In genomic region chr13:37845156-37845555, GRCm38 (mm10) we compare ENCODE assay signal across 14 mouse cellular contexts.
DNase-seq lines count a peak whose midpoint lies in the region; ATAC-seq and TF ChIP-seq lines count a peak whose summit lies in the region.
"Had no signal": no experiment of that assay in that cellular context is flagged by ENCODE, and none has a peak within 500 bp of the region (broad histone marks: within the 10 kb centered on the region; RNA-seq: fewer than 3 reads in every experiment).

No protein-coding gene starts in this region.

- H3K36me3 ChIP-seq in heart, embryonic 16.5 days (ENCODE audit: control insufficient read depth, insufficient read depth): no peaks in the 10 kb centered on the region
- no peaks in the 10 kb centered on the region for H3K36me3 ChIP-seq in liver, adult 2 months (ENCODE audit: control insufficient read depth, insufficient read depth, low read length)
- H3K36me3 ChIP-seq in liver, embryonic 11.5 days (ENCODE audit: control insufficient read depth, insufficient read depth, low read length): peaks cover 3% of the 10 kb centered on the region; the same call in 1 of the 2 replicates
- no peaks in the 10 kb centered on the region for H3K36me3 ChIP-seq in stomach, embryonic 16.5 days (ENCODE audit: control insufficient read depth, insufficient read depth, low read length)
- H3K36me3 ChIP-seq: midbrain, embryonic 15.5 days had no signal

- H3K79me2 ChIP-seq in liver, adult 2 months (ENCODE audit: control insufficient read depth, insufficient read depth, low read length): peaks cover 66% of the 10 kb centered on the region

- no peak for TF ChIP-seq POLR2A in liver, adult 2 months (IDR thresholded peaks at IDR 0.05; ENCODE audit: extremely low read depth, insufficient read depth, low read length)

- no peak for ATAC-seq in heart, embryonic 16.5 days (replicated peaks; ENCODE audit: extremely low read depth, insufficient read depth, low FRiP score)
- no peak; the same call in 1 of the 2 replicates for ATAC-seq in liver, embryonic 11.5 days (replicated peaks; ENCODE audit: low FRiP score)
- no peak for ATAC-seq in stomach, embryonic 16.5 days (ENCODE audit: insufficient read depth, low FRiP score)
- ATAC-seq: forebrain, embryonic 16.5 days; hindbrain, embryonic 16.5 days; midbrain, embryonic 15.5 days had no signal

- no peaks in the 10 kb centered on the region for H3K27me3 ChIP-seq in heart, embryonic 16.5 days (ENCODE audit: control insufficient read depth, insufficient read depth, low read length)
- H3K27me3 ChIP-seq in liver, adult 2 months (ENCODE audit: control insufficient read depth, insufficient read depth, low read length): no peaks in the 10 kb centered on the region
- H3K27me3 ChIP-seq in liver, embryonic 11.5 days (replicated peaks; ENCODE audit: control insufficient read depth, insufficient read depth, low read length): no peaks in the 10 kb centered on the region
- H3K27me3 ChIP-seq in stomach, embryonic 16.5 days (ENCODE audit: control insufficient read depth, insufficient read depth, low read length): no peaks in the 10 kb centered on the region
- H3K27me3 ChIP-seq: midbrain, embryonic 15.5 days had no signal

- no peak overlapping the region; the same call in 1 of the 2 replicates for H3K9ac ChIP-seq in heart, embryonic 16.5 days (ENCODE audit: low read length)
- H3K9ac ChIP-seq in liver, adult 2 months (ENCODE audit: low read depth, low read length): peak overlapping the region; percentile 9; the same call in 1 of the 2 replicates
- H3K9ac ChIP-seq in liver, embryonic 11.5 days (ENCODE audit: low read depth, low read length): no peak overlapping the region
- 0 out of 2 replicates have a peak overlapping the region, but pooled peaks have one; percentile 10 for H3K9ac ChIP-seq in stomach, embryonic 16.5 days (ENCODE audit: low read length)
- H3K9ac ChIP-seq: midbrain, embryonic 15.5 days had no signal

- no peak overlapping the region for H3K4me3 ChIP-seq in heart, embryonic 16.5 days (ENCODE audit: low read length)
- H3K4me3 ChIP-seq in liver, adult 2 months (ENCODE audit: insufficient read depth, low read depth, low read length): no peak overlapping the region
- no peak overlapping the region for H3K4me3 ChIP-seq in liver, embryonic 11.5 days (ENCODE audit: low read depth, low read length)
- H3K4me3 ChIP-seq in stomach, embryonic 16.5 days (replicated peaks; ENCODE audit: low read length): no peak overlapping the region
- H3K4me3 ChIP-seq: midbrain, embryonic 15.5 days had no signal

- TF ChIP-seq CTCF in liver, adult 2 months (IDR thresholded peaks at IDR 0.05; ENCODE audit: low read depth, low read length): no peak

- H3K4me2 ChIP-seq in heart, embryonic 16.5 days (ENCODE audit: low read depth, low read length): no peak overlapping the region
- H3K4me2 ChIP-seq in liver, embryonic 11.5 days: peak overlapping the region; percentile 36
- no peak overlapping the region for H3K4me2 ChIP-seq in stomach, embryonic 16.5 days (ENCODE audit: low read depth, low read length)
- H3K4me2 ChIP-seq: midbrain, embryonic 15.5 days had no signal

- H3K4me1 ChIP-seq in heart, embryonic 16.5 days (ENCODE audit: control insufficient read depth, insufficient read depth, low read length): peaks cover 28% of the 10 kb centered on the region
- H3K4me1 ChIP-seq in liver, adult 2 months (ENCODE audit: control insufficient read depth, insufficient read depth, low read length): peaks cover 34% of the 10 kb centered on the region
- H3K4me1 ChIP-seq in liver, embryonic 11.5 days (replicated peaks; ENCODE audit: control insufficient read depth, insufficient read depth, low read length): peaks cover 47% of the 10 kb centered on the region
- peaks cover 8% of the 10 kb centered on the region for H3K4me1 ChIP-seq in stomach, embryonic 16.5 days (ENCODE audit: control insufficient read depth, insufficient read depth, low read length)
- H3K4me1 ChIP-seq: midbrain, embryonic 15.5 days had no signal

- no peak for DNase-seq in heart, adult 18-20 months
- no peak for DNase-seq in liver, adult 2 months (ENCODE audit: extremely low read depth, low read depth, low spot score)
- DNase-seq in liver: no peak
- no peak for DNase-seq in liver, embryonic 11.5 days (ENCODE audit: low spot score)
- DNase-seq in thymus, adult 18-20 months: no peak
- DNase-seq: adrenal gland, postnatal 36 days; cerebellum, adult 2 months; gastrocnemius, postnatal 25 days had no signal

- no peaks in the 10 kb centered on the region for H3K9me3 ChIP-seq in heart, embryonic 16.5 days (replicated peaks; ENCODE audit: control insufficient read depth, low read length)
- no peaks in the 10 kb centered on the region for H3K9me3 ChIP-seq in liver, embryonic 11.5 days (ENCODE audit: control insufficient read depth, low read length)
- no peaks in the 10 kb centered on the region for H3K9me3 ChIP-seq in stomach, embryonic 16.5 days (replicated peaks; ENCODE audit: control insufficient read depth, low read length)
- H3K9me3 ChIP-seq: G1E; midbrain, embryonic 15.5 days had no signal

- WGBS in heart, embryonic 16.5 days: 62% methylated on average over 3 of the region's 3 CpGs
- WGBS in liver, adult 2 months: 71% methylated on average over 3 of the region's 3 CpGs
- WGBS in liver, embryonic 11.5 days: 60% methylated on average over 3 of the region's 3 CpGs
- 66% methylated on average over 3 of the region's 3 CpGs for WGBS in stomach, embryonic 16.5 days

- H3K27ac ChIP-seq in heart, embryonic 16.5 days (ENCODE audit: low read length): peak overlapping the region; percentile 16
- peak overlapping the region; percentile 52 for H3K27ac ChIP-seq in liver, adult 2 months (replicated peaks; ENCODE audit: insufficient read depth, low read depth, low read length)
- peak overlapping the region; percentile 6 for H3K27ac ChIP-seq in liver, embryonic 11.5 days (ENCODE audit: low read depth, low read length)
- peak overlapping the region; percentile 37 for H3K27ac ChIP-seq in stomach, embryonic 16.5 days (ENCODE audit: low read length)
- H3K27ac ChIP-seq: midbrain, embryonic 15.5 days had no signal

Comparison
In these comparisons a context has a peak if more than half of its experiments do, and no peak if none do; other contexts are left out.
1. H3K9ac ChIP-seq: peak in liver, adult 2 months (single experiment) and stomach, embryonic 16.5 days (single experiment); none in heart, embryonic 16.5 days (single experiment) and liver, embryonic 11.5 days (single experiment).
2. Peak in every context shown above with its lines, with median percentiles within 50 percentile points of each other: H3K27ac ChIP-seq.